8 mouse cellular contexts compared by ENCODE assay signal in the genomic region with DNA sequence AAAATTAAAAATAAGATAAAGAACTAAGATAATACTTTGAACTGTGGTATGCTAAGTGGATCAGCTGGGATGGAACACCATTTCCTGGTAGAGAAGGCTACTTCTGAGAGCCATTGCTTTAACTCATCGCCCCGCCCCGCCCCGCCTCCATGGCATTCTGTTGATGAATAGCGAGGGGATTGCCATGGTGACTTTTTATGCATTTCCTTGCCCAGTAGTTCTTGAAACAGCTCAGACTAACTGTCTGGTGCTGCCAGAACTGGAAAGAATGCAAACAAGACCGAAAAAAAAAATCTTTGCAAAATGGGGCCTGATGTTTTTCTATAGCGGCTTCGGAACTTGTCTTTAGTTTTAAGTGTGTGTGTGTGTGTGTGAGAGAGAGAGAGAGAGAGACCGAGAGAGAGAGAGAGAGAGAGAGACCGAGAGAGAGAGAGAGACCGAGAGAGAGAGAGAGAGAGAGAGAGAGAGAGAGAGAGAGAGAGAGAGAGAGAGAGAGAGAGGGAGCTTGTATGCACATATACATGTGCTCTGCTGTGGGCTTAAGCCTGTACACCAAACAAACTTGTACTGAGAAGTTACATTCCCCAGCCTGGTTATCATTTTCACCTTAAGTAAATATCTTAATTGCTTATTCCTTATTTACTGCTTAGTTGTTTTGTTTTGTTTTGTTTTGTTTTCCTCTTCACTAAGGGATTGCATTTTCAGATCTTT. TPM values are rescaled to one million over a fixed set of nuclear protein-coding genes. Genes with fewer than 3 reads are reported as not detected.
DNase-seq lines count a peak whose midpoint lies in the region; ATAC-seq and TF ChIP-seq lines count a peak whose summit lies in the region.

No protein-coding gene starts in this region.

- H3K27ac ChIP-seq in left cerebral cortex, adult 2 months: no peak overlapping the region
- 0 out of 2 replicates have a peak overlapping the region, but pooled peaks have one; percentile 16 for H3K27ac ChIP-seq in intestine, embryonic 14.5 days (ENCODE audit: low read depth)
- H3K27ac ChIP-seq in midbrain, embryonic 10.5 days (replicated peaks): peak overlapping the region; percentile 76
- no peak overlapping the region for H3K27ac ChIP-seq in limb, embryonic 10.5 days

- TF ChIP-seq CTCF in left cerebral cortex, adult 2 months (IDR thresholded peaks at IDR 0.05): no peak

- WGBS in intestine, embryonic 14.5 days: 60% methylated on average over 8 of the region's 11 CpGs
- 60% methylated on average over 8 of the region's 11 CpGs for WGBS in midbrain, embryonic 10.5 days
- WGBS in limb, embryonic 10.5 days: 84% methylated on average over 9 of the region's 11 CpGs

- ATAC-seq in intestine, embryonic 14.5 days (replicated peaks; ENCODE audit: low FRiP score, low TSS enrichment, low read depth): no peak

- no peak overlapping the region for H3K4me3 ChIP-seq in left cerebral cortex, adult 2 months
- no peak overlapping the region for H3K4me3 ChIP-seq in intestine, embryonic 14.5 days (ENCODE audit: low read depth, low read length)
- peak overlapping the region; percentile 34; the same call in 1 of the 2 replicates for H3K4me3 ChIP-seq in midbrain, embryonic 10.5 days
- no peak overlapping the region for H3K4me3 ChIP-seq in limb, embryonic 10.5 days

- H3K36me3 ChIP-seq in intestine, embryonic 14.5 days (ENCODE audit: control insufficient read depth, insufficient read depth, low read length): 0 out of 2 replicates have a peak, but pooled peaks cover 3% of the 10 kb centered on the region
- peaks cover 33% of the 10 kb centered on the region for H3K36me3 ChIP-seq in midbrain, embryonic 10.5 days
- H3K36me3 ChIP-seq in limb, embryonic 10.5 days: peaks cover 24% of the 10 kb centered on the region

- no peak overlapping the region for H3K9ac ChIP-seq in intestine, embryonic 14.5 days (ENCODE audit: low read length)

- H3K4me2 ChIP-seq in intestine, embryonic 14.5 days (ENCODE audit: low read length): peak overlapping the region; percentile 11; the same call in 1 of the 2 replicates

- DNase-seq in left cerebral cortex, adult 18-20 months (ENCODE audit: low spot score in 2 of 2): peak; percentile 17 to 20
- no peak for DNase-seq in left cerebral cortex, adult 2 months (ENCODE audit: extremely low spot score in 1 of 2, low spot score in 2 of 2)
- peak; percentile 28 for DNase-seq in c-Kit-positive CD71-positive TER-119-negative erythroid progenitor cells, embryonic 14.5 days (ENCODE audit: low read depth)
- DNase-seq in intestine, embryonic 14.5 days (ENCODE audit: low spot score): peak; percentile 65
- peak; percentile 60 for DNase-seq in midbrain, embryonic 10.5 days (ENCODE audit: low spot score)
- no peak for DNase-seq in limb, embryonic 10.5 days (ENCODE audit: low spot score)
- no peak for DNase-seq in testis, postnatal 14 days (ENCODE audit: low spot score)
- DNase-seq in cerebellum, adult 11 months: no peak

- intact Hi-C loops in left cerebral cortex, adult 2 months (cut with DNase I): no loop called here

- peaks cover 9% of the 10 kb centered on the region for H3K4me1 ChIP-seq in intestine, embryonic 14.5 days (replicated peaks; ENCODE audit: control insufficient read depth, insufficient read depth, low read length)
- H3K4me1 ChIP-seq in midbrain, embryonic 10.5 days: peaks cover 22% of the 10 kb centered on the region
- H3K4me1 ChIP-seq in limb, embryonic 10.5 days: no peaks in the 10 kb centered on the region

- H3K27me3 ChIP-seq in intestine, embryonic 14.5 days (replicated peaks; ENCODE audit: control insufficient read depth, insufficient read depth, low read length): no peaks in the 10 kb centered on the region
- no peaks in the 10 kb centered on the region for H3K27me3 ChIP-seq in midbrain, embryonic 10.5 days (ENCODE audit: low read depth, poor library complexity, severe bottlenecking)
- no peaks in the 10 kb centered on the region for H3K27me3 ChIP-seq in limb, embryonic 10.5 days (ENCODE audit: low read depth, poor library complexity, severe bottlenecking)

- H3K9me3 ChIP-seq in intestine, embryonic 14.5 days (ENCODE audit: control insufficient read depth, low read length): peaks cover 2% of the 10 kb centered on the region; the same call in 1 of the 2 replicates
- peaks cover 14% of the 10 kb centered on the region for H3K9me3 ChIP-seq in midbrain, embryonic 10.5 days (replicated peaks)
- H3K9me3 ChIP-seq in limb, embryonic 10.5 days (replicated peaks): no peaks in the 10 kb centered on the region

RNA-seq across cellular contexts. Expression of a gene that starts 51.7 kb away (rescaled TPM):
- 10 to 100 TPM in 1 of 2 experiments, 1 to 10 TPM in 1; 9.4 to 11.7 TPM for total RNA-seq in left cerebral cortex, adult 18-20 months (2021)
- total RNA-seq in left cerebral cortex, adult 2 months (2021): 10 to 100 TPM in 1 of 2 experiments, 1 to 10 TPM in 1; 9.9 to 12.3 TPM
- polyA plus RNA-seq in intestine, embryonic 14.5 days (2014; fragmentation: Nextera tagmentation; extraction: Ambion mirVana): 5.0 and 5.1 TPM in 2 replicates
- polyA plus RNA-seq in midbrain, embryonic 10.5 days (2016; fragmentation: Nextera tagmentation; extraction: Ambion mirVana): 4.5 TPM in 2 replicates
- polyA plus RNA-seq in limb, embryonic 10.5 days (2016; fragmentation: Nextera tagmentation; extraction: Ambion mirVana): 4.0 and 4.5 TPM in 2 replicates

RNA-seq across cellular contexts. Expression of a gene that starts 51.9 kb away (rescaled TPM):
- 10 to 100 TPM; 78.6 to 81.6 TPM for total RNA-seq in left cerebral cortex, adult 18-20 months (2021)
- 10 to 100 TPM; 77.3 to 80.2 TPM for total RNA-seq in left cerebral cortex, adult 2 months (2021)
- polyA plus RNA-seq in intestine, embryonic 14.5 days (2014; fragmentation: Nextera tagmentation; extraction: Ambion mirVana): 25.6 and 30.0 TPM in 2 replicates
- polyA plus RNA-seq in midbrain, embryonic 10.5 days (2016; fragmentation: Nextera tagmentation; extraction: Ambion mirVana): 29.6 and 36.0 TPM in 2 replicates
- 19.9 and 25.9 TPM in 2 replicates for polyA plus RNA-seq in limb, embryonic 10.5 days (2016; fragmentation: Nextera tagmentation; extraction: Ambion mirVana)

Comparison
In these comparisons a context has a peak if more than half of its experiments do, and no peak if none do; other contexts are left out.
1. DNase-seq: peak in left cerebral cortex, adult 18-20 months (2 of 2), c-Kit-positive CD71-positive TER-119-negative erythroid progenitor cells, embryonic 14.5 days (single experiment), intestine, embryonic 14.5 days (single experiment) and midbrain, embryonic 10.5 days (single experiment); none in left cerebral cortex, adult 2 months (0 of 2), limb, embryonic 10.5 days (single experiment), testis, postnatal 14 days (single experiment) and cerebellum, adult 11 months (single experiment).
2. H3K27ac ChIP-seq: peak in intestine, embryonic 14.5 days (single experiment) and midbrain, embryonic 10.5 days (single experiment); none in left cerebral cortex, adult 2 months (single experiment) and limb, embryonic 10.5 days (single experiment).